Mouse (Mus musculus): ENCODE measurements around the gene Rnf103.
"Not testable (repeated sequence)": the region's sequence is repeated elsewhere in the genome, so short reads cannot be mapped to it uniquely, and the experiment has no call there.

Rnf103 gene

GRCm38 (mm10) chr6:71493675-71494340 lies at the start of gene Rnf103:
TSS of gene Rnf103 (plus strand) at chr6:71493894.
- DNase-seq (ENCODE audit: low read depth, low spot score), result peak; percentile 90

GRCm38 (mm10) chr6:71444756-71445155 lies 48.9 kb upstream of the Rnf103 start:
- no peak for DNase-seq (ENCODE audit: low read depth, low spot score)

- no peak for DNase-seq (ENCODE audit: low read depth, low spot score)
These were observed 48.1 kb upstream of the Rnf103 start for GRCm38 (mm10) chr6:71445560-71445959.

GRCm38 (mm10) chr6:71452792-71453191 lies 40.9 kb upstream of the Rnf103 start:
- DNase-seq (ENCODE audit: low read depth, low spot score), result peak; percentile 27

GRCm38 (mm10) chr6:71453983-71454739 lies 39.5 kb upstream of the Rnf103 start:
- DNase-seq (ENCODE audit: low read depth, low spot score), result not testable (repeated sequence)

GRCm38 (mm10) chr6:71457956-71458608 lies 35.6 kb upstream of the Rnf103 start:
- DNase-seq (ENCODE audit: low read depth, low spot score), result no peak

- peak; percentile 49 for DNase-seq (ENCODE audit: low read depth, low spot score)
These were observed 28.5 kb upstream of the Rnf103 start for GRCm38 (mm10) chr6:71465146-71465545.

GRCm38 (mm10) chr6:71467766-71468165 lies 25.9 kb upstream of the Rnf103 start:
- no peak for DNase-seq (ENCODE audit: low read depth, low spot score)

- no peak for DNase-seq (ENCODE audit: low read depth, low spot score)
These were observed 24.4 kb upstream of the Rnf103 start for GRCm38 (mm10) chr6:71469291-71469690.

- DNase-seq (ENCODE audit: low read depth, low spot score), result no peak
These were observed 21.7 kb upstream of the Rnf103 start for GRCm38 (mm10) chr6:71471830-71472520.

GRCm38 (mm10) chr6:71472786-71473185 lies 20.9 kb upstream of the Rnf103 start:
- DNase-seq (ENCODE audit: low read depth, low spot score), result no peak

- no peak for DNase-seq (ENCODE audit: low read depth, low spot score)
These were observed 18.1 kb upstream of the Rnf103 start for GRCm38 (mm10) chr6:71475604-71476003.

GRCm38 (mm10) chr6:71476783-71477182 lies 16.9 kb upstream of the Rnf103 start:
- no peak for DNase-seq (ENCODE audit: low read depth, low spot score)

- not testable (repeated sequence) for DNase-seq (ENCODE audit: low read depth, low spot score)
These were observed 14.7 kb upstream of the Rnf103 start for GRCm38 (mm10) chr6:71478816-71479568.

- DNase-seq (ENCODE audit: low read depth, low spot score), result not testable (repeated sequence)
These were observed 14.1 kb upstream of the Rnf103 start for GRCm38 (mm10) chr6:71479588-71479987.

GRCm38 (mm10) chr6:71480136-71480535 lies 13.6 kb upstream of the Rnf103 start:
- DNase-seq (ENCODE audit: low read depth, low spot score), result no peak

- DNase-seq (ENCODE audit: low read depth, low spot score), result no peak
These were observed 12.6 kb upstream of the Rnf103 start for GRCm38 (mm10) chr6:71481136-71481535.

- DNase-seq (ENCODE audit: low read depth, low spot score), result no peak
These were observed 8.4 kb upstream of the Rnf103 start for GRCm38 (mm10) chr6:71485246-71485645.

- DNase-seq (ENCODE audit: low read depth, low spot score), result no peak
These were observed 7.5 kb upstream of the Rnf103 start for GRCm38 (mm10) chr6:71486226-71486625.

GRCm38 (mm10) chr6:71486867-71487266 lies 6.8 kb upstream of the Rnf103 start:
- no peak for DNase-seq (ENCODE audit: low read depth, low spot score)

GRCm38 (mm10) chr6:71487966-71488365 lies 5.7 kb upstream of the Rnf103 start:
- no peak for DNase-seq (ENCODE audit: low read depth, low spot score)

Measured in A20 (cell line).